Mouse (Mus musculus): ENCODE data around the gene Slc22a3. TPM values are rescaled to one million over a fixed set of nuclear protein-coding genes. Genes with fewer than 3 reads are reported as not detected.

Gene Slc22a3
- polyA plus RNA-seq, 1 experiment from 2014 or later, result 4.1 TPM

- Histone ChIP-seq H3K27ac (ENCODE audit: low read depth, low read length) (peak overlapping the region; percentile 33), H3K9ac (ENCODE audit: low read depth, low read length) (no peak overlapping the region), H3K4me1 (replicated peaks; ENCODE audit: control insufficient read depth, insufficient read depth, low read length) (peaks cover 5% of the 10 kb centered on the region; the same call in 1 of the 2 replicates), H3K27me3 (replicated peaks; ENCODE audit: control insufficient read depth, insufficient read depth, low read length) (peaks cover 9% of the 10 kb centered on the region), H3K9me3 (ENCODE audit: control insufficient read depth, low read length) (no peaks in the 10 kb centered on the region), H3K36me3 (ENCODE audit: control insufficient read depth, insufficient read depth, low read length) (no peaks in the 10 kb centered on the region), H3K4me2 (peak overlapping the region; percentile 34), H3K4me3 (ENCODE audit: low read depth, low read length) (no peak overlapping the region)
- ATAC-seq (replicated peaks; ENCODE audit: low FRiP score) (peak; percentile 76), DNase-seq (ENCODE audit: low spot score) (no peak)
- WGBS, result 44% methylated on average over 9 of the region's 9 CpGs
Measured at GRCm38 (mm10) chr17:12513107-12513923, 5.8 kb upstream of the Slc22a3 start.

GRCm38 (mm10) chr17:12511193-12511592 lies 3.7 kb upstream of the Slc22a3 start:
- Histone ChIP-seq H3K9ac (ENCODE audit: low read depth, low read length) (no peak overlapping the region), H3K27ac (ENCODE audit: low read depth, low read length) (no peak overlapping the region), H3K9me3 (ENCODE audit: control insufficient read depth, low read length) (no peaks in the 10 kb centered on the region), H3K4me2 (no peak overlapping the region), H3K4me1 (replicated peaks; ENCODE audit: control insufficient read depth, insufficient read depth, low read length) (peaks cover 15% of the 10 kb centered on the region), H3K27me3 (replicated peaks; ENCODE audit: control insufficient read depth, insufficient read depth, low read length) (peaks cover 30% of the 10 kb centered on the region), H3K36me3 (ENCODE audit: control insufficient read depth, insufficient read depth, low read length) (no peaks in the 10 kb centered on the region), H3K4me3 (ENCODE audit: low read depth, low read length) (no peak overlapping the region)
- WGBS, result 47% methylated on average over 3 of the region's 3 CpGs
- DNase-seq (ENCODE audit: low spot score) (no peak), ATAC-seq (replicated peaks; ENCODE audit: low FRiP score) (no peak)

- no peaks in the 10 kb centered on the region for H3K9me3 ChIP-seq (ENCODE audit: control insufficient read depth, low read length)
- WGBS, result 47% methylated on average over 7 of the region's 7 CpGs
Measured at GRCm38 (mm10) chr17:12508376-12508775, 872 bp upstream of the Slc22a3 start.

GRCm38 (mm10) chr17:12506903-12507563 lies 471 bp downstream of the Slc22a3 start:
- Histone ChIP-seq H3K27me3 (replicated peaks; ENCODE audit: control insufficient read depth, insufficient read depth, low read length) (peaks cover 36% of the 10 kb centered on the region), H3K4me1 (replicated peaks; ENCODE audit: control insufficient read depth, insufficient read depth, low read length) (peaks cover 15% of the 10 kb centered on the region), H3K27ac (ENCODE audit: low read depth, low read length) (no peak overlapping the region), H3K4me2 (peak overlapping the region; percentile 87), H3K9ac (ENCODE audit: low read depth, low read length) (peak overlapping the region; percentile 43), H3K9me3 (ENCODE audit: control insufficient read depth, low read length) (no peaks in the 10 kb centered on the region), H3K36me3 (ENCODE audit: control insufficient read depth, insufficient read depth, low read length) (no peaks in the 10 kb centered on the region), H3K4me3 (ENCODE audit: low read depth, low read length) (peak overlapping the region; percentile 57)
- ATAC-seq (replicated peaks; ENCODE audit: low FRiP score) (0 out of 2 replicates have a peak, but pooled peaks have one; percentile 15), DNase-seq (ENCODE audit: low spot score) (peak; percentile 49)
- 1% methylated on average over 62 of the region's 65 CpGs for whole genome bisulfite sequencing

More at GRCm38 (mm10) chr17:12508376-12508775, 872 bp upstream of the Slc22a3 start:
- ATAC-seq (replicated peaks; ENCODE audit: low FRiP score) (no peak), DNase-seq (ENCODE audit: low spot score) (no peak)
- H3K4me3 ChIP-seq (ENCODE audit: low read depth, low read length), result no peak overlapping the region
- H3K4me1 ChIP-seq (replicated peaks; ENCODE audit: control insufficient read depth, insufficient read depth, low read length), result peaks cover 15% of the 10 kb centered on the region
- no peak overlapping the region for H3K4me2 ChIP-seq
- H3K27ac ChIP-seq (ENCODE audit: low read depth, low read length), result no peak overlapping the region
- no peaks in the 10 kb centered on the region for H3K36me3 ChIP-seq (ENCODE audit: control insufficient read depth, insufficient read depth, low read length)
- H3K27me3 ChIP-seq (replicated peaks; ENCODE audit: control insufficient read depth, insufficient read depth, low read length), result peaks cover 36% of the 10 kb centered on the region
- H3K9ac ChIP-seq (ENCODE audit: low read depth, low read length), result no peak overlapping the region

- Histone ChIP-seq H3K4me3 (ENCODE audit: low read depth, low read length) (no peak overlapping the region), H3K4me2 (peak overlapping the region; percentile 87), H3K27ac (ENCODE audit: low read depth, low read length) (no peak overlapping the region), H3K4me1 (replicated peaks; ENCODE audit: control insufficient read depth, insufficient read depth, low read length) (peaks cover 13% of the 10 kb centered on the region), H3K27me3 (replicated peaks; ENCODE audit: control insufficient read depth, insufficient read depth, low read length) (peaks cover 36% of the 10 kb centered on the region), H3K9me3 (ENCODE audit: control insufficient read depth, low read length) (no peaks in the 10 kb centered on the region), H3K9ac (ENCODE audit: low read depth, low read length) (no peak overlapping the region), H3K36me3 (ENCODE audit: control insufficient read depth, insufficient read depth, low read length) (no peaks in the 10 kb centered on the region)
- WGBS, result 40% methylated on average over 6 of the region's 6 CpGs
- DNase-seq (ENCODE audit: low spot score) (no peak), ATAC-seq (replicated peaks; ENCODE audit: low FRiP score) (no peak)
Measured at GRCm38 (mm10) chr17:12505708-12506107, 1.8 kb downstream of the Slc22a3 start.

- Histone ChIP-seq H3K9ac (ENCODE audit: low read depth, low read length) (no peak overlapping the region), H3K4me2 (no peak overlapping the region), H3K9me3 (ENCODE audit: control insufficient read depth, low read length) (no peaks in the 10 kb centered on the region), H3K27ac (ENCODE audit: low read depth, low read length) (no peak overlapping the region), H3K27me3 (replicated peaks; ENCODE audit: control insufficient read depth, insufficient read depth, low read length) (no peaks in the 10 kb centered on the region), H3K4me1 (replicated peaks; ENCODE audit: control insufficient read depth, insufficient read depth, low read length) (no peaks in the 10 kb centered on the region), H3K4me3 (ENCODE audit: low read depth, low read length) (no peak overlapping the region), H3K36me3 (ENCODE audit: control insufficient read depth, insufficient read depth, low read length) (no peaks in the 10 kb centered on the region)
- 63% methylated on average over 8 of the region's 8 CpGs for WGBS
- DNase-seq (ENCODE audit: low spot score) (no peak), ATAC-seq (replicated peaks; ENCODE audit: low FRiP score) (no peak)
Measured at GRCm38 (mm10) chr17:12499426-12499825, 8.1 kb downstream of the Slc22a3 start.

GRCm38 (mm10) chr17:12495558-12495957 lies 11.9 kb downstream of the Slc22a3 start:
- no peak overlapping the region for H3K4me3 ChIP-seq (ENCODE audit: low read depth, low read length)
- H3K4me2 ChIP-seq, result no peak overlapping the region
- H3K4me1 ChIP-seq (replicated peaks; ENCODE audit: control insufficient read depth, insufficient read depth, low read length), result no peaks in the 10 kb centered on the region
- 39% methylated on average over 3 of the region's 3 CpGs for WGBS
- no peaks in the 10 kb centered on the region for H3K9me3 ChIP-seq (ENCODE audit: control insufficient read depth, low read length)
- no peaks in the 10 kb centered on the region for H3K36me3 ChIP-seq (ENCODE audit: control insufficient read depth, insufficient read depth, low read length)
- H3K27me3 ChIP-seq (replicated peaks; ENCODE audit: control insufficient read depth, insufficient read depth, low read length), result no peaks in the 10 kb centered on the region
- H3K27ac ChIP-seq (ENCODE audit: low read depth, low read length), result no peak overlapping the region
- ATAC-seq (replicated peaks; ENCODE audit: low FRiP score), result no peak
- H3K9ac ChIP-seq (ENCODE audit: low read depth, low read length), result no peak overlapping the region
- no peak for DNase-seq (ENCODE audit: low spot score)

GRCm38 (mm10) chr17:12491591-12491990 lies 15.9 kb downstream of the Slc22a3 start:
- ATAC-seq (replicated peaks; ENCODE audit: low FRiP score), result no peak
- no peaks in the 10 kb centered on the region for H3K4me1 ChIP-seq (replicated peaks; ENCODE audit: control insufficient read depth, insufficient read depth, low read length)
- no peak overlapping the region for H3K9ac ChIP-seq (ENCODE audit: low read depth, low read length)
- H3K9me3 ChIP-seq (ENCODE audit: control insufficient read depth, low read length), result no peaks in the 10 kb centered on the region
- H3K4me3 ChIP-seq (ENCODE audit: low read depth, low read length), result no peak overlapping the region
- 0 out of 2 replicates have a peak, but pooled peaks cover 2% of the 10 kb centered on the region for H3K27me3 ChIP-seq (replicated peaks; ENCODE audit: control insufficient read depth, insufficient read depth, low read length)
- WGBS, result 87% methylated on average over 12 of the region's 12 CpGs
- H3K36me3 ChIP-seq (ENCODE audit: control insufficient read depth, insufficient read depth, low read length), result no peaks in the 10 kb centered on the region
- DNase-seq (ENCODE audit: low spot score), result no peak
- no peak overlapping the region for H3K27ac ChIP-seq (ENCODE audit: low read depth, low read length)
- no peak overlapping the region for H3K4me2 ChIP-seq
